Mouse (Mus musculus) left cerebral cortex, postnatal 10 days (tissue): ENCODE measurements around the gene Itprip. TPM values are rescaled to one million over a fixed set of nuclear protein-coding genes. Genes with fewer than 3 reads are reported as not detected.

Experiments
- DNase-seq, 2 experiments: peaks; one replicate each; pipeline ENCODE4 v3.0.0; 2021 to 2022; ENCODE audit warnings: low spot score in 2 of 2, mixed read lengths in 1 of 2; ENCODE audit errors: extremely low spot score in 1 of 2
- intact Hi-C: fragments of 180-260 bp; cut with DNase I; formaldehyde crosslinking; loops from one replicate; pipeline ENCODE4 v1.15.1; 2025
- total RNA-seq, 2 experiments: library from RNA; stranded (reverse); gene quantifications; 2 replicates each; pipeline ENCODE4 v1.2.3; 2021

Gene Itprip
- total RNA-seq, 2 experiments from 2014 or later: 1.5 to 1.9 TPM

GRCm38 (mm10) chr19:47918016-47918415 is 1.1 kb downstream of the Itprip start:
- DNase-seq: peak in 1 of 2 experiments; percentile 12
- intact Hi-C loops: no loop called here

GRCm38 (mm10) chr19:47917396-47917795 is 1.7 kb downstream of the Itprip start:
- DNase-seq: peak in 1 of 2 experiments; percentile 6
- intact Hi-C loops: no loop called here

- no peak for DNase-seq
- intact Hi-C loops: no loop called here
Measured at GRCm38 (mm10) chr19:47915251-47915650, 3.8 kb downstream of the Itprip start.

- no peak for DNase-seq
- intact Hi-C loops: no loop called here
Measured at GRCm38 (mm10) chr19:47914191-47914590, 4.9 kb downstream of the Itprip start.

DNA sequence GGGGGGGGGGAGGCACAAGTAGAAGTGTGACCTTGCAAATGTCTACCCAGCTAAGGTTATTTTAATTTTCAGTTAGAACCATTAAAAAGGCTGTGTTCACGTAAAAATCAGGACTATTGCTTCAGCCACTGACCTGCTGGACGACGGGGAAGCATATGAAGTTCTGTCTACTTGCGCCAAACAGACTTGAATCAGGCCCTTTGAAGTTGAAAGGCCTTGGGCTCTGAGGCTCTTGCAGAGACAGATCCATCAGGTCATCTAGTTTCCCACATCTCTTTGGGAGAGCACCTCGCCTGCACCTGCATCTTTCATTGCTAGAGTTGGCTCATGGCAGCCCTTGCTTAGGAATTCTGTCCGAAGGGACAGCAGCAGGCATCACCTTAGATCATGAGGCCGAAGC is 5.8 kb downstream of the Itprip start:
- DNase-seq: no peak
- intact Hi-C loops: no loop called here

GRCm38 (mm10) chr19:47910751-47911150 is 8.3 kb downstream of the Itprip start:
- intact Hi-C loops: no loop called here
- no peak for DNase-seq

DNA sequence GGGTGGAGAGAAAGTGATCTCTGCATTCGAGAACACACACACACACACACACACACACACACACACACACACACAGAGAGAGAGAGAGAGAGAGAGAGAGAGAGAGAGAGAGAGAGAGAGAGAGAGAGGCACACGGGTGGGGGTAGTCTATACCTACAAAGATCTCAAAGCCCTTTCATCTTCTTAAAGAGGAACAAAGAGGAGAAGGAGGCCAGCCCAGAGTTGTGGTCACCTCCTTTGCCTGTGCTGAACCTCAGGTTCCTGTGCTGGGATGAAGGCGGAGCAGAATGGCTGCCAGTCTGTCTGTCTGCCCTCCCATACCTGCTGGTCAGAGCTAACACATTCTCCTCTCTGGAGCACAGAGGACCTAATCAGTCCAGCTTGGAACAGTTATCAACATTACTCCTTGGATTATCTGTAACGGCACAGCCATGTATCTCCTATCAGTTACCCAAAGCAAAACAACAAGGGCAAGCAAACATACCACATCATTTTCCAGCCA is 8.9 kb downstream of the Itprip start:
- DNase-seq: no peak
- intact Hi-C loops: no loop called here

- DNase-seq: no peak
Measured at GRCm38 (mm10) chr19:47909387-47910116, 9.5 kb downstream of the Itprip start.

DNA sequence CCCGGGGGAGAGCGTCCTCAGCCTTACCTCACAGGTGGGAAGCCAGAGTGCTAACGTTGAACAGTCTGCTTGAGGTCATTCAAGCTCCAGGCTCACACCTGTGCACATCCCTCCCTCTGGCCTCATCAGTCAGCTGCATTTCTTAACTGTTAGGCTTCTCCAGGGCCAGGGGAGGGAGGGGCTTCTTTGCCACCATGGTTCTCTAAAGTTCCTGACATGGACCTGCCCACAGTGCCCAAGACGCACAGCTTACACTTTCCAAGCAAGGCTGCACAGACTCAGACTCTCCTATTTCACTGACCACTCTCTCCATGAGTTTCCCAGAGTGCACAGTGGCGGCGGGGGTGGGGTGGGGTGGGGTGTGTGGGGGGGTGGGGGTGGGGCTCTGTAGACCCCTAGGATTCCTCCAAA is 10.1 kb downstream of the Itprip start:
- intact Hi-C loops: no loop called here
- no peak for DNase-seq

More at GRCm38 (mm10) chr19:47909387-47910116, 9.5 kb downstream of the Itprip start:
- intact Hi-C loops: no loop called here

GRCm38 (mm10) chr19:47907596-47907995 is 11.5 kb downstream of the Itprip start:
- no peak for DNase-seq
- intact Hi-C loops: no loop called here

GRCm38 (mm10) chr19:47905603-47906002 is 13.5 kb downstream of the Itprip start:
- intact Hi-C loops: no loop called here
- no peak for DNase-seq

- no peak for DNase-seq
- intact Hi-C loops: no loop called here
Measured at GRCm38 (mm10) chr19:47905081-47905480, 14.0 kb downstream of the Itprip start.

- DNase-seq: no peak
Measured at GRCm38 (mm10) chr19:47903679-47904078, 15.4 kb downstream of the Itprip start.

DNA sequence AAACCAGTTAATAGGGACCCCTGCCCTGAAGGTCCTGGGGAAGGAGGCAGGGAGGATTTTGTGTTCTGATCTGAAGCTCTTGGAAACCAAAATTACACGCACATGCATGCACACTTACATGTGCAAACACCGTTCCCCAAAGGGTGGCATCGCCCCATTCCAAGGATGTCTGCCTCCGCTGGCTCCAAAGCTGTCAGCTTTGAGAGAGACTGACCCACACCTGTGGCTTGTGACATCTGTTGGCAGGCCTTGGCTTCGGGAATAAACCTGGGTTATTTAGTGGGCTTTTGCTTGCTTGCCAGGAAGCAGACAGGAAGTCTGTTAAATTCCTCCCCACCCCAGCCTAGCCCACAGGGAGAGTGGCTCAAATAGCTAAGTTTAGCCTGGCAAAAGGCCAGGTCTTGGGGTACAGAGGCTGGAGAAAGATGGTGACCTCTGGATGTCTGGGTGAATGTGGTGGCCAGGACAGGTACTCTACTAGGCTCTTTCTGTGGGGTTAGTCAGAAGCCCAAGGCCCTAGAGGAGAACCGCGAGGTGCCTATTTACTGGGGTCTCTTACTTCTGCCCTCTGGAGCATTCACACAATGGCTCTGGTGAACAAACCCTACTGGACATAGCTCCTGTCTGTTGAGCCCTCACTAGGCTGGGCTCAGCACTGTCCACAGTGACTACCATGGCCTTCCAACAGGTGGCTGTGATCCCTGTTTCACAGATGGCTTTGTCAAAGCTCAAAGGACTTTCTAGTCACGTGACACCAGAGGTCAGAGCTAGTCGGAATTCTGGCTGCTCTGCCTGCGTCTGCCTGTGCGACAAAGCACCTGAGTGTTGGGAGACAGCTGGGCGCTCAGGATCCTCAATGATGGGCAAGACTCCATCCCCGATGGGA is 16.5 kb downstream of the Itprip start:
- peak in 1 of 2 experiments; percentile 56 for DNase-seq
- intact Hi-C loops: no loop called here

More at GRCm38 (mm10) chr19:47903679-47904078, 15.4 kb downstream of the Itprip start:
- intact Hi-C loops: no loop called here

DNA sequence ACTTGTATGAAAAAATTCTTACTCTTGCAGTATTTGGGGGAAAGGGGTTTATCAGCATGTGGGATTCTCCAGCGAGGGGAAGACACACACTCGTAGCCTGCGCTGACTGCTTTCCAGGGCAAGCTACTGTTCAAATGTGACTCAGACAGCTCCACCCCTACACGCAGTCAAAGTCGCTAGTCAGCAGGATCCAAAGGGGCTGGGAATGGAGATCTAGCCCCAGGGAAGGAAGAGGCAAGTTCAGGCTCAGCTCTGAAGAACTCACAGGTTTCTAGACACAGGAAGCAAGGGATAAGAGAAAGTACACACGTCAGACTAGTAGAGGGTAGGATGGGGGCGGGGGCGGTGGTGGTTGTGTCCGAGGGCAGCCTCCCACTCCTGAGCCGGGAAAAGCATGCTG is 18.5 kb downstream of the Itprip start:
- intact Hi-C loops: no loop called here
- no peak for DNase-seq

- intact Hi-C loops: no loop called here
- no peak for DNase-seq
Measured at GRCm38 (mm10) chr19:47900012-47900411, 19.1 kb downstream of the Itprip start.

DNA sequence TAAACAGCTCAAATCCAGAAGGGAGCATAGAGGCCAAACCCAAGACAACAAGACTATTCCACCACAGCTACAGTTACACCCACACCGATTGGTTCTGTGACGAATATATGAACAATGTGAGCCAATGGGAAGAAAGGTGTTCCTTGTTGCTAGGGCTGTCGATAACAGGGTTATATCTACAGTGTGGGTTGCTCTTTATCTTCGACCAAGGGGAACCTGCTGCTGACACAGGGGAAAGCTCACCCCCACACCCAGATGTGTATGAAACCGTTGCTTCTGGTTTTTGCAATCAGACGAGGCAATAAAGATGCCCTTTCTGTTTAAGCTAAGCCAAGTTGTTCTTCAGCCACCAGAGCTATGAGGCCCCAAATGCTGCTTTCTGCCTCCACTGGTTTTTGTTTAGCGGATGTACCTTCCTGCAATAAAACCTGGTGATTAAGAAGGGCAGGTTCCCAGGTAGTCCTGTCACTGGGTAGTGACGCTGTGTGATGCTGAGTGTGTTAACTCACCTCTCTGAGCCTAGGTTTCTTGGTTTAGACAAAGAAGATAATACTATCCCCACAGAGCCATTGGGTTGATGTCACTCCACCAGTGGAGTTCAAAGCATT is 20.5 kb downstream of the Itprip start:
- DNase-seq: no peak
- intact Hi-C loops: no loop called here

GRCm38 (mm10) chr19:47893092-47893491 is 26.0 kb downstream of the Itprip start:
- no peak for DNase-seq
- intact Hi-C loops: no loop called here

DNA sequence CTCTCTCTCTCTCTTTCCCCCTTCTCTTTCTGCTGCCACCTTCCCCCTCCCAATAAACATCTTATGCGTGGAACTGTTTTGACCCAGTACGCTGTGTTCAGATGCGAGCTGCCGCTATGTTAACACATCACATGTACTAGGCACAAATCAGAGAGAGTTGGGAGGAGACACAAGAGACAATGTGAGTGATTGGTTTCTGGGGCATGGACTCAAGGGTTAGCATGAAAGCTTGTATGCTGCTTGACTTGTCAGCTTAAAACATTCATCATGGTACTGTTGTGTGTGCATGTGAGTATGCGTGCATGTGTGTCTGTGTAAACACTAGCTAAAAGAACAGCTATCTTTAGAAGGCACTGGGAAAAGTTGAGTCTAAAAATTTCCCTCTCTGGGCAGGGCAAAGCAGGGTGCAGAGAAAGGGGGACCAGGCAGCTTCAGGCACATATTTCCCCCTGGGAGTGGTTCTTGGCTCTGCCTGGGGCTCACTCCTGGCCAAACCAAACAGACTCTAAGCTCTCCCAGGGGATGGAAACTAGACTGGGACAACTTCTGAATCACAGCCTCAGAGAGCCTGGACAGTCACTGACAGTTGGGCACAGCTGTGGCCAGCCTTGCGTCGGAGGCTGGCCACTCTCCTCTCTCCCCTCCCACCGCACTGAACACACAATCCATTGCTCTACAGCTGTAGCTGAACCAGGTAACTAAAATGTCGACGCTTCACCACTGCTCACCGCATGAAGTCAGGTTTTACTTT is 27.4 kb downstream of the Itprip start:
- peak in 1 of 2 experiments; percentile 40 for DNase-seq
- intact Hi-C loops: no loop called here
